Mouse (Mus musculus) hindlimb bud, embryonic 11.5 days (tissue): ENCODE data around the gene Frmd4a.
"Not testable (repeated sequence)": the region's sequence is repeated elsewhere in the genome, so short reads cannot be mapped to it uniquely, and the experiment has no call there.

Experiments
- DNase-seq: peaks from one replicate; pipeline ENCODE4 v3.0.0-alpha.2; 2012; ENCODE audit warnings: low read depth, low spot score; ENCODE audit errors: extremely low spot score

Gene Frmd4a

GRCm38 (mm10) chr2:4196041-4196440 lies 178.5 kb downstream of the Frmd4a start:
- DNase-seq = no peak

- no peak for DNase-seq
These were observed 191.7 kb downstream of the Frmd4a start for GRCm38 (mm10) chr2:4209234-4209633.

- no peak for DNase-seq
These were observed 204.9 kb downstream of the Frmd4a start for GRCm38 (mm10) chr2:4222497-4222828.

- DNase-seq = no peak
These were observed 205.8 kb downstream of the Frmd4a start for GRCm38 (mm10) chr2:4223316-4223715.

- DNase-seq = no peak
These were observed 209.5 kb downstream of the Frmd4a start for GRCm38 (mm10) chr2:4226941-4227558.

- DNase-seq = no peak
These were observed 210.0 kb downstream of the Frmd4a start for GRCm38 (mm10) chr2:4227563-4227962.

GRCm38 (mm10) chr2:4228510-4228909 lies 211.0 kb downstream of the Frmd4a start:
- no peak for DNase-seq

- DNase-seq = no peak
These were observed 214.8 kb downstream of the Frmd4a start for GRCm38 (mm10) chr2:4232335-4232734.

- no peak for DNase-seq
These were observed 215.3 kb downstream of the Frmd4a start for GRCm38 (mm10) chr2:4232761-4233322.

- no peak for DNase-seq
These were observed 220.2 kb downstream of the Frmd4a start for GRCm38 (mm10) chr2:4237686-4238085.

GRCm38 (mm10) chr2:4249723-4250122 lies 232.2 kb downstream of the Frmd4a start:
- no peak for DNase-seq

GRCm38 (mm10) chr2:4252541-4253291 lies 235.2 kb downstream of the Frmd4a start:
- no peak for DNase-seq

- DNase-seq = no peak
These were observed 235.8 kb downstream of the Frmd4a start for GRCm38 (mm10) chr2:4253348-4253747.

- DNase-seq = no peak
These were observed 236.6 kb downstream of the Frmd4a start for GRCm38 (mm10) chr2:4254083-4254482.

- no peak for DNase-seq
These were observed 238.7 kb downstream of the Frmd4a start for GRCm38 (mm10) chr2:4256242-4256641.

GRCm38 (mm10) chr2:4257604-4258003 lies 240.1 kb downstream of the Frmd4a start:
- DNase-seq = no peak

GRCm38 (mm10) chr2:4258803-4259202 lies 241.3 kb downstream of the Frmd4a start:
- DNase-seq = not testable (repeated sequence)

- DNase-seq = no peak
These were observed 243.0 kb downstream of the Frmd4a start for GRCm38 (mm10) chr2:4260324-4261058.

GRCm38 (mm10) chr2:4262667-4263066 lies 245.2 kb downstream of the Frmd4a start:
- no peak for DNase-seq

GRCm38 (mm10) chr2:4267377-4267776 lies 249.9 kb downstream of the Frmd4a start:
- no peak for DNase-seq

- no peak for DNase-seq
These were observed 265.3 kb downstream of the Frmd4a start for GRCm38 (mm10) chr2:4282777-4283176.
